Mouse (Mus musculus) heart, embryonic 16.5 days (tissue): ENCODE measurements around the gene Nkapl. TPM values are rescaled to one million over a fixed set of nuclear protein-coding genes. Genes with fewer than 3 reads are reported as not detected.
"Not testable (repeated sequence)": the region's sequence is repeated elsewhere in the genome, so short reads cannot be mapped to it uniquely, and the experiment has no call there.

Experiments
- ATAC-seq: fragments of 200-750 bp; cut with Nextera tagmentation; replicated peaks from 2 replicates; pipeline ENCODE4 v1.8.0; 2017; ENCODE audit warnings: moderate number of reproducible peaks; ENCODE audit not compliant: insufficient read depth, low FRiP score; ENCODE audit errors: extremely low read depth
- H3K27ac ChIP-seq: fragments of 300-500 bp; sonication (generic); 2 replicates; pipeline ENCODE4 v1.5.1; 2014; ENCODE audit warnings: mild to moderate bottlenecking, low read length, control low read depth, moderate library complexity
- H3K27me3 ChIP-seq: fragments of 300-500 bp; sonication (generic); 2 replicates; pipeline ENCODE4 v1.6.1; 2014; ENCODE audit warnings: low read length, mixed read lengths; ENCODE audit not compliant: control insufficient read depth, insufficient read depth
- H3K36me3 ChIP-seq: fragments of 300-500 bp; sonication (generic); 2 replicates; pipeline ENCODE4 v1.6.1; 2014; ENCODE audit not compliant: control insufficient read depth, insufficient read depth
- H3K4me1 ChIP-seq: fragments of 300-500 bp; sonication (generic); 2 replicates; pipeline ENCODE4 v1.6.1; 2014; ENCODE audit warnings: low read length, mixed read lengths; ENCODE audit not compliant: control insufficient read depth, insufficient read depth
- H3K4me2 ChIP-seq: fragments of 300-500 bp; sonication (generic); 2 replicates; pipeline ENCODE4 v1.6.1; 2014; ENCODE audit warnings: low read depth, mild to moderate bottlenecking, control low read depth, low read length
- H3K4me3 ChIP-seq: fragments of 300-500 bp; sonication (generic); 2 replicates; pipeline ENCODE4 v1.5.1; 2014; ENCODE audit warnings: mild to moderate bottlenecking, control low read depth, low read length
- H3K9ac ChIP-seq: fragments of 300-500 bp; sonication (generic); 2 replicates; pipeline ENCODE4 v1.6.1; 2014; ENCODE audit warnings: low read length, control low read depth
- H3K9me3 ChIP-seq: fragments of 300-500 bp; sonication (generic); replicated peaks from 2 replicates; pipeline ENCODE4 v1.6.1; 2016; ENCODE audit warnings: low read length; ENCODE audit not compliant: control insufficient read depth
- WGBS: fragments of 180-500 bp; shearing (Covaris S2); extraction: QIAGEN DNeasy Blood & Tissue Kit; methylation state at CpG from one replicate; pipeline ENCODE4 v1.1.7; 2014; 5-methylcytosine and 5-hydroxymethylcytosine counted together
- polyA plus RNA-seq: library from polyadenylated mRNA; unstranded; fragments of >200 nt; fragmentation: Nextera tagmentation; extraction: Ambion mirVana; gene quantifications from 2 replicates; pipeline ENCODE4 v1.2.1, GENCODE M21; 2015

Nkapl gene
- 1.5 and 1.7 TPM in 2 replicates for polyA plus RNA-seq

- ATAC-seq = peak; percentile 99
- peak within 1 kb of the TSS; percentile 48 for H3K27ac ChIP-seq
- 1% methylated on average over 54 of the region's 54 CpGs for WGBS
- H3K4me1 ChIP-seq = no peaks in the 10 kb centered on the region
- peak within 1 kb of the TSS; percentile 76 for H3K4me3 ChIP-seq
- H3K27me3 ChIP-seq = no peaks in the 10 kb centered on the region
- H3K36me3 ChIP-seq = no peaks in the 10 kb centered on the region
- peak within 1 kb of the TSS; percentile 98 for H3K4me2 ChIP-seq
- H3K9ac ChIP-seq = peak within 1 kb of the TSS; percentile 88
- no peaks in the 10 kb centered on the region for H3K9me3 ChIP-seq
These were observed at the start of gene Nkapl for GRCm38 (mm10) chr13:21468061-21469019. Nkapl (minus strand) TSS chr13:21468509.

GRCm38 (mm10) chr13:21506221-21506649 is 37.9 kb upstream of the Nkapl start:
- H3K4me1 ChIP-seq = peaks cover 4% of the 10 kb centered on the region; the same call in 1 of the 2 replicates
- H3K27me3 ChIP-seq = no peaks in the 10 kb centered on the region
- peak overlapping the region; percentile 78 for H3K4me3 ChIP-seq
- peak overlapping the region; percentile 83 for H3K9ac ChIP-seq
- H3K36me3 ChIP-seq = no peaks in the 10 kb centered on the region
- no peaks in the 10 kb centered on the region for H3K9me3 ChIP-seq
- ATAC-seq = peak; percentile 100
- WGBS = under 1% methylated on average over 21 of the region's 21 CpGs
- peak overlapping the region; percentile 87 for H3K27ac ChIP-seq
- peak overlapping the region; percentile 60 for H3K4me2 ChIP-seq

- peaks cover 4% of the 10 kb centered on the region; the same call in 1 of the 2 replicates for H3K4me1 ChIP-seq
- H3K4me2 ChIP-seq = no peak overlapping the region
- H3K27me3 ChIP-seq = no peaks in the 10 kb centered on the region
- H3K4me3 ChIP-seq = no peak overlapping the region
- no peaks in the 10 kb centered on the region for H3K9me3 ChIP-seq
- 81% methylated on average over 5 of the region's 5 CpGs for WGBS
- H3K36me3 ChIP-seq = no peaks in the 10 kb centered on the region
- no peak overlapping the region for H3K27ac ChIP-seq
- H3K9ac ChIP-seq = no peak overlapping the region
- no peak for ATAC-seq
These were observed 34.0 kb upstream of the Nkapl start for GRCm38 (mm10) chr13:21502296-21502695.

- WGBS = 86% methylated on average over 17 of the region's 17 CpGs
- not testable (repeated sequence) for H3K27me3 ChIP-seq
These were observed 32.9 kb upstream of the Nkapl start, which contains the start of gene Gm11273 for GRCm38 (mm10) chr13:21501182-21501581. Gm11273 (minus strand) TSS chr13:21501418.

GRCm38 (mm10) chr13:21495080-21495479 is 26.8 kb upstream of the Nkapl start, which contains the start of gene AK157302:
AK157302 (plus strand) TSS chr13:21495223.
- Histone ChIP-seq H3K9ac (no peak within 1 kb of the TSS), H3K27me3 (no peaks in the 10 kb centered on the region), H3K27ac (no peak within 1 kb of the TSS), H3K9me3 (no peaks in the 10 kb centered on the region), H3K36me3 (no peaks in the 10 kb centered on the region), H3K4me3 (no peak within 1 kb of the TSS), H3K4me2 (no peak within 1 kb of the TSS), H3K4me1 (no peaks in the 10 kb centered on the region)
- 89% methylated on average over 21 of the region's 21 CpGs for WGBS
- no peak for ATAC-seq

More at GRCm38 (mm10) chr13:21501182-21501581, 32.9 kb upstream of the Nkapl start, which contains the start of gene Gm11273:
- not testable (repeated sequence) for ATAC-seq, H3K4me2 ChIP-seq, H3K4me3 ChIP-seq, H3K9me3 ChIP-seq, H3K27ac ChIP-seq, H3K4me1 ChIP-seq, H3K9ac ChIP-seq, H3K36me3 ChIP-seq

GRCm38 (mm10) chr13:21492847-21493246 is 24.5 kb upstream of the Nkapl start:
- WGBS = 91% methylated on average over 5 of the region's 5 CpGs
- no peaks in the 10 kb centered on the region for H3K27me3 ChIP-seq

GRCm38 (mm10) chr13:21486881-21487280 is 18.6 kb upstream of the Nkapl start:
- Histone ChIP-seq H3K9me3 (peaks cover 4% of the 10 kb centered on the region; the same call in 1 of the 2 replicates), H3K27ac (no peak overlapping the region), H3K9ac (no peak overlapping the region), H3K4me3 (no peak overlapping the region), H3K27me3 (no peaks in the 10 kb centered on the region), H3K36me3 (no peaks in the 10 kb centered on the region; the same call in 1 of the 2 replicates), H3K4me1 (no peaks in the 10 kb centered on the region), H3K4me2 (no peak overlapping the region)
- WGBS = 84% methylated on average over 1 of the region's 1 CpGs
- no peak for ATAC-seq

More at GRCm38 (mm10) chr13:21492847-21493246, 24.5 kb upstream of the Nkapl start:
- no peaks in the 10 kb centered on the region for H3K4me1 ChIP-seq
- no peak overlapping the region for H3K9ac ChIP-seq
- H3K9me3 ChIP-seq = no peaks in the 10 kb centered on the region
- no peak overlapping the region for H3K4me3 ChIP-seq
- H3K27ac ChIP-seq = no peak overlapping the region
- no peak for ATAC-seq
- no peaks in the 10 kb centered on the region for H3K36me3 ChIP-seq
- H3K4me2 ChIP-seq = no peak overlapping the region

- H3K4me1 ChIP-seq, H3K36me3 ChIP-seq, H3K27me3 ChIP-seq, H3K9me3 ChIP-seq: not testable (repeated sequence)
- WGBS = 5% methylated on average over 19 of the region's 31 CpGs
- H3K4me2 ChIP-seq = peak within 1 kb of the TSS; percentile 66
- peak; percentile 75 for ATAC-seq
- H3K4me3 ChIP-seq = peak within 1 kb of the TSS; percentile 70
- peak within 1 kb of the TSS; percentile 72 for H3K9ac ChIP-seq
- peak within 1 kb of the TSS; percentile 80 for H3K27ac ChIP-seq
These were observed 10.7 kb upstream of the Nkapl start, which contains the start of the genes Zkscan4 and Gm10065 for GRCm38 (mm10) chr13:21478759-21479670. Zkscan4 (plus strand) TSS chr13:21478907. Gm10065 (minus strand) TSS chr13:21479441.
